Mouse (Mus musculus) adrenal gland, postnatal 0 days (tissue): ENCODE results near the gene Thtpa. TPM values are rescaled to one million over a fixed set of nuclear protein-coding genes. Genes with fewer than 3 reads are reported as not detected.

Experiments
- polyA plus RNA-seq: library from polyadenylated mRNA; unstranded; fragments of >200 nt; fragmentation: Nextera tagmentation; extraction: Ambion mirVana; gene quantifications from 2 replicates; pipeline ENCODE4 v1.2.1, GENCODE M21; 2015

The Thtpa gene
- polyA plus RNA-seq = 13.7 and 16.6 TPM in 2 replicates

DNA sequence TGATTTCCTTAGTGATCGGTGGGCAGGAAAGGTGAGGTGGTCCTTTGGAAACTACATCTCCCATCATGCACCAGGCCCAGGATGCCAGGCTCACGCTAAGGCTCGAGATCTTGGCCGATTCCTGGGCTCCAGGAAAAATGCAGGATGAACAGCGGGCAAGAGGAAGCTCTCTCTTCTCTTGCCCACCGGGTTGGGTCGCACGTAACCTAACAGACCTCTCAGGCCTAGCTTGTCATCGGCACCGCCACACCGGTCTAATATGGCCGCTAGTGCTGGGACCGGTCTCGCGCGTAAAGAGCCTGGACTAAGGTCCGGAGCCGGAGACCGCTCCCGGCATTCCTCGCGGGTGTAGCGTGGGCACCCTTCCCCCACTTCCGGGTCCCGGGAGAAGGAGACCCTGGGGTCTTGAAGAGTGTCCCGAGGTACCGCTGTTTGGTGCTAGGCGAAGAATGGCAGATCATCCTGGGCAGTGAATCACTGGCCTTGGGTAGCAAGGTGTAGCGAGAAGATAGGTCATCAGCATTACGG lies at the start of gene Thtpa:
Gene Thtpa (plus strand): TSS at position 81 of the 528 bp plus-strand sequence.

DNA sequence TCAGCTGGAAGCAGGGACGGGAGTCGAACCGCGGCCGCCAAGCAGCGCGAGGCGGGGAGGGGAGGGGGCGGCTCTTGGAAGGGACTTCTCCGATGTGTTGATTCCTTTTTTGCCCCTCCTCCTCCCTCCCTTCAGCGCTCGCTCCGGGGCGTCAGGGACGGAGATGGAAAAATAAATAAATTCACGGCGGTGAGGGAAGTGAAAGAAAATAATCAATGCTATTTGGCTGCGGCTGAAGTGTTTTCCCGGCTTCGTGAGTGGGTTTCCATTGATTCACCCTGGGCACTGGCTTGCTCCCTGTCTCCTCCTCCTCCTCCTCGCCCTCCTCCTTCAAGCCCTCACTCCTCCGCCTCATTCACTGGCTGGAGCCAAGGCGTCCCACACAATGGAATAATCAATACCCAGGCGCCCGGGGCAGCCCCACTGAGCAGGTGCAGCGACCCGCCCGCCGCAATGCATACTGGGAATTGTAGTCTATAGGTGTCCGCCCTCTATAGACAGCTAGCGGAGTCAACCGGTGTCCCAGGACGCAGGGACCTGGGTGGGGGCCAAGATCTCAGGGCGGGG lies 2.5 kb upstream of the Thtpa start, which contains the start of gene Zfhx2:
Gene Zfhx2 (minus strand): TSS at position 314 of the 567 bp plus-strand sequence.

DNA sequence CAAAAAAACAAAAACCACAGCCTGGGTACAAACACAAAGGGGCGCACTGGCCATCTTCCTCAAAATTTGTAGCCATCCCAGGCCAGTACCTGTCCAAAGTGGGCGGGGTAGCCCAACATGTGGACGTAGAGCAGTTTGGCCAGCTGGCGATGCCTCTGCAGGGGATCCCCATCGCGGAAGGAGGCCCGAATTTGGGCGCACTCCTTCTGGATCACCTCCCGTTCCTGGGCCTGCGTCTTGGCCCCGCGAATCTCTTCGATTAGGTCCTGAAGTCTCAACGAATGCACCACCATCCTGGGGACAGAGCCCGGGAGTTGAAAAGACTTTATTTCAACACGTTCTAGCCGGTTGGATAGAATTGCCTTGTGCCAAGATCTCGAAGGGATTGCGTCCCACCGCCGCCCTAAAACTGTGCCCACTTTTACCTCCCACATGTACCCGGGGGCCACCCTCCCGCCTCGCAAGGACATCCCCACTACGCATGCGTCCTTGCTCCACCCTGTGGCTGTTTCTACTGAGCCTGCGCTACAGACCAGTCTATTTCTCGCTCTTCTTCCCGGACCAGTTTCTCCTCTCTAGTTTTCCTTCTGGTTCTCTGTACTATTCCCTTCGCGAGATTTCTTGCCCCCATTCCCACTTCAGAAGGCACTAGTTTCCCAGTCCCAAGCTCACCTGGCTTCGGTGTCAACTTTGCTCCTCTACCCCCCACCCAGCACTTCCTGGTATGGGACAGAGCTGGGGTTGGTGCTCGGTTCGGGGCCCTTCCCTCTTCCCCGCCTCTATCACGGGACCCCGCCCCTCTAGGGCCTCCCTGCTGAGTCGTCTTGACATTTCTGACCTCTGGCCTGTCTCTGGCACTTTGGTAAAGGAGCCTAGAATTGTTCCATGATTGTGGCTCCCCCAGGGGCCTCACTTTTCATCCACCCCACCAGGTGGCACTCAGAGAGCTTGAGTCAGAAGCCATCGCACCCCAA lies 11.5 kb downstream of the Thtpa start, which contains the start of gene Ap1g2:
Gene Ap1g2 (minus strand): TSS at position 758 of the 974 bp plus-strand sequence.

DNA sequence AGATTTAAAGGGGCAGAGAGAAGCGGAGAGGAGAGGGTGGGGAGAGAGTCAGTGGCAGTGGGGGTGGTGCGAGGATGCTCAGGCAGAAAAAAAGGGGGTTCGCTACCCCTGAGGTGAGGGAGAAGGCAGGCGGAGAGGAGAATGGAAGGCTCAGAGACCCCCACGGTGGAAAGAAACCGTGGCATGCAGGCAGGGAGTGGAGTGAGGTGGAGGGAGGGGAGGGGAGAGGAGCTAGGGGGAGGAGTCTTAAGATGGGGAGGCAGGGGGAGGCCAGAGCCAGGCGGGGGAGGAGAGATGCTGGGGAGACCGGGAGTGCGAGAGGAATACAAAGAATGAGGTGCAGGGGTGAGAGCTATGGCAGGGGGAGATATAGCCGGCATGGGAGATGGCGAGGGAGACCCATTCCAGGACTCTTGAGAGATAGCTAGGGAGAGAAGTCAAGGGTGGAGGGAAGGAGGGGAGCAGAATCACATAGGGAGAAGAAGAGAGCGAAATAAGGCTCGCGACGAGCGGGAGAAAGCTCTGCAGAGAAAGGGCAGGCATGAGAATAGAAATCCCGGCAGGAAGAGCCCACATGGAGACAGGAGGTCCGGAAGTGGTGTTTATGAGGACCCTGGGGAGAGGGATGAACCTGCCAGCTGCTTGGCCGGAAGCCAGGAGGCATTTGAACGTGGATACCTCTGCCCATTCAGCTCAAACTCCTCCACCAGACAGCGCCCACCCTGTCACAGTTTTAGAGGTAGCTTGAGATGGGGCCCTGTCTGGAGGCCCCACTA lies 22.0 kb downstream of the Thtpa start, which contains the start of gene Jph4:
Gene Jph4 (minus strand): TSS at position 511 of the 776 bp plus-strand sequence.

Other genes with a start within 250 kb of the Thtpa start
- 5.6 and 9.5 TPM in 2 replicates for gene Homez, start 223.8 kb upstream of the Thtpa start, polyA plus RNA-seq
- gene Ppp1r3e, start 217.2 kb upstream of the Thtpa start, polyA plus RNA-seq = 1.6 and 1.8 TPM in 2 replicates
- 3.2 and 4.3 TPM in 2 replicates for gene Bcl2l2, start 211.4 kb upstream of the Thtpa start, polyA plus RNA-seq
- gene Gm20521, start 211.3 kb upstream of the Thtpa start, polyA plus RNA-seq = 2.8 TPM in 1 of 2 replicates, not detected in the other
- 56.6 and 88.0 TPM in 2 replicates for gene Pabpn1, start 202.3 kb upstream of the Thtpa start, polyA plus RNA-seq
- gene Slc22a17, start 181.7 kb upstream of the Thtpa start, polyA plus RNA-seq = 47.4 and 48.2 TPM in 2 replicates
- gene Efs, start 168.7 kb upstream of the Thtpa start, polyA plus RNA-seq = 10.4 and 13.2 TPM in 2 replicates
- gene Il25, start 162.1 kb upstream of the Thtpa start, polyA plus RNA-seq = 0.32 TPM in 1 of 2 replicates, not detected in the other
- gene Cmtm5, start 158.5 kb upstream of the Thtpa start, polyA plus RNA-seq = 5.5 and 12.5 TPM in 2 replicates
- gene Myh6, start 127.9 kb upstream of the Thtpa start, polyA plus RNA-seq = 1.1 and 3.5 TPM in 2 replicates
- gene Gm17428, start 117.9 kb upstream of the Thtpa start, polyA plus RNA-seq = not detected in 2 replicates
- gene Myh7, start 100.2 kb upstream of the Thtpa start, polyA plus RNA-seq = 1.7 and 2.2 TPM in 2 replicates
- gene Ngdn, start 79.3 kb upstream of the Thtpa start, polyA plus RNA-seq = 77.4 and 82.0 TPM in 2 replicates
- gene Zfhx2, start 2.5 kb upstream of the Thtpa start, polyA plus RNA-seq = 4.4 and 6.0 TPM in 2 replicates
- gene Ap1g2, start 11.8 kb downstream of the Thtpa start, polyA plus RNA-seq = 10.0 and 17.4 TPM in 2 replicates
- gene Jph4, start 22.2 kb downstream of the Thtpa start, polyA plus RNA-seq = 3.6 and 7.0 TPM in 2 replicates
- gene Dhrs2, start 127.2 kb downstream of the Thtpa start, polyA plus RNA-seq = 0.37 and 0.41 TPM in 2 replicates